Mouse (Mus musculus) hindbrain, embryonic 12.5 days (tissue): ENCODE results near the gene Dbh. TPM values are rescaled to one million over a fixed set of nuclear protein-coding genes. Genes with fewer than 3 reads are reported as not detected.

Experiments
- ATAC-seq: fragments of 200-750 bp; cut with Nextera tagmentation; 2 replicates; pipeline ENCODE4 v1.8.0; 2017; ENCODE audit warnings: moderate TSS enrichment; ENCODE audit not compliant: low FRiP score
- H3K27ac ChIP-seq: fragments of 300-500 bp; sonication (generic); 2 replicates; pipeline ENCODE4 v1.5.1; 2016; ENCODE audit warnings: mild to moderate bottlenecking
- H3K27me3 ChIP-seq: fragments of 300-500 bp; sonication (generic); 2 replicates; pipeline ENCODE4 v1.6.1; 2016; ENCODE audit warnings: mild to moderate bottlenecking
- H3K36me3 ChIP-seq: fragments of 300-500 bp; sonication (generic); 2 replicates; pipeline ENCODE4 v1.6.1; 2016; ENCODE audit warnings: mild to moderate bottlenecking
- H3K4me1 ChIP-seq: fragments of 300-500 bp; sonication (generic); 2 replicates; pipeline ENCODE4 v1.6.1; 2016
- H3K4me2 ChIP-seq: fragments of 300-500 bp; sonication (generic); replicated peaks from 2 replicates; pipeline ENCODE4 v1.6.1; 2016; ENCODE audit warnings: mild to moderate bottlenecking
- H3K4me3 ChIP-seq: fragments of 300-500 bp; sonication (generic); 2 replicates; pipeline ENCODE4 v1.5.1; 2016; ENCODE audit warnings: mild to moderate bottlenecking
- H3K9ac ChIP-seq: fragments of 300-500 bp; sonication (generic); 2 replicates; pipeline ENCODE4 v1.6.1; 2016; ENCODE audit warnings: mild to moderate bottlenecking, moderate library complexity
- H3K9me3 ChIP-seq: fragments of 300-500 bp; sonication (generic); replicated peaks from 2 replicates; pipeline ENCODE4 v1.6.1; 2016; ENCODE audit warnings: mild to moderate bottlenecking
- WGBS: fragments of 180-500 bp; shearing (Covaris S2); methylation state at CpG from one replicate; pipeline ENCODE4 v1.1.7; 2016; 5-methylcytosine and 5-hydroxymethylcytosine counted together
- polyA plus RNA-seq: library from polyadenylated mRNA; unstranded; fragments of >200 nt; fragmentation: Nextera tagmentation; extraction: Ambion mirVana; gene quantifications from 2 replicates; pipeline ENCODE4 v1.2.1, GENCODE M21; 2016

Gene Dbh
- polyA plus RNA-seq, 1 experiment from 2014 or later = 1.7 TPM

DNA sequence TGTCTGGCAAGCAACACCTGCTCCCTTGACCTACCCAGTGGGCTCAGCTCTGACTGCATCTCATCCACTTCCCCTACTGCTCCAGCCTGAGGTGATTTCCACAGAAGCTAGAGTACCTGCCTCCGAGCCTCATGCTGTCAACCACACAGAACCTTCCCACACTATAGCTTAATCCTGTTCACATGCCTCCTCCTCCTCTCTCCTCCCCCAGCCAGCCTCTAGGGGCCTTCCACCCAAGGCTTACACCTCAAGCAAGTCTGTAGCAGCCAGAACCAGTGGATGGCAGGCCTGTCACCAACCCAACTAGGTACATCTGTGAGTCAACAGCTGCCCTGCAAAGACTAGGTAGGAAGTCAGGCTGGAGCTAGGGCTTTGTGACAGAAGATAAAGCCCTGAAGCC lies 28.2 kb upstream of the Dbh start:
- ATAC-seq = no peak
- Histone ChIP-seq H3K9ac (no peak overlapping the region), H3K4me3 (no peak overlapping the region), H3K4me2 (no peak overlapping the region), H3K36me3 (no peaks in the 10 kb centered on the region), H3K27ac (no peak overlapping the region), H3K27me3 (peaks cover 29% of the 10 kb centered on the region), H3K4me1 (peaks cover under 1% of the 10 kb centered on the region), H3K9me3 (no peaks in the 10 kb centered on the region)
- 75% methylated on average over 1 of the region's 1 CpGs for WGBS

DNA sequence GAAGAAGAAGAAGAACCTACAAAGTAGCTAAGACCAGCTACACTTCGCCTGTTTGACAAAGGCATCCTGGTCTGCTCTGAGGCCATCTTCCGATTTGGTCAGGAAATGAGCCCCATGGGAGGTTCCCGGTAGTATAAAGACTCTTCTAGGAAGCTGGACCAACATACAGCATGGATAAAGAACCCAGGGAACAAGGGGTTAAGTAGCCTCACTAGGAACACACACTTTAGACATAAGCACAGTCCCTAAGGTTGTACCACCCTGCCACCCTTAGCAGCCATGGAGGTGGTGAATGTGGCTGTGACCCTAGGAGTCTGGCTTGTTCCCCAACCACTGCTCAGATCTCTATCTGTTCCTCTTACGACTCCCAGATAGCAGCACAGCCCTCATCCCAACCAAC lies 26.7 kb upstream of the Dbh start:
- WGBS = 70% methylated on average over 4 of the region's 4 CpGs

DNA sequence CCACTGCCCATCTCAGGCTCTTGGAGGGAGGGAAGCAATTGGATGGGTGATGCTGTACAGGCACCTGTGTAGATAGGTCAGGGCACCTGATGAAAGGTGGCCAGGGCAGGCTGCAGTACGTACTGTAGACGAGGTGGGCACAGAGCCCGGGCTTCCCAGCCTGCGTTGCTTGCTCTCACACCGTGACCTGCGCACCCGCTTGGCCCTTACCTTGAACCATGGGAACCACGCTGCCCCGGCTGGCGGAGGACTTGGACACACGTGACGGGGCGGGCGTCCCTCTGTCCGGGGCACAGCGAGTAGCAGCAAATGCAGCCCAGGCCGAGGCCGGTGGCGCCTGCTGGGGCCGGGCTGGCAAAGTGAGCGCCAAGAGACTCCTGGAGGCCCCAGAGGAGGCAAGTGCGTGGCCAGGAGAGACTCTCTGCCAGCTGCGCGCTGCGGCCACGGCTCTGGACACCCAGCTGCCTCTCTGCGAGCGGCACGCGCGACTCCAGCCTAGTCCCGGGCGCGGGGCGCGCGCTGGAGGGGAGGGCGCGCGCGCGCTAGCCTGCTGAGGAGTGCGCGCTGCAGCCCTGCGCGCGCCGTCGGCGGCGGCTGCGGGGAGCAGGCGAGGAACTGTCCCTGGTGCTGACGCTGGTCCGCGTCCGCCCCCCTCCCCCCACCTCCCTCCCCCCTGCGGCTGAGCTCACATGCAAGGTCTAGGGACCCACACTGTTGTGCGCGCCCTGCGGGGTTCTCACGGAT lies 22.9 kb upstream of the Dbh start, which contains the start of gene Fam163b:
Gene Fam163b, minus strand, starts transcription at position 542 of the 744 bp plus-strand sequence.
- peaks cover 6% of the 10 kb centered on the region for H3K4me1 ChIP-seq
- peak within 1 kb of the TSS; percentile 53 for H3K9ac ChIP-seq
- peak; percentile 68 for ATAC-seq
- H3K36me3 ChIP-seq = no peaks in the 10 kb centered on the region
- WGBS = under 1% methylated on average over 52 of the region's 62 CpGs
- peak within 1 kb of the TSS; percentile 80 for H3K4me2 ChIP-seq
- H3K27ac ChIP-seq = no peak within 1 kb of the TSS
- peaks cover 42% of the 10 kb centered on the region for H3K27me3 ChIP-seq
- H3K9me3 ChIP-seq = no peaks in the 10 kb centered on the region
- H3K4me3 ChIP-seq = peak within 1 kb of the TSS; percentile 42

More for the DNA sequence above, 26.7 kb upstream of the Dbh start:
- ATAC-seq = no peak
- no peaks in the 10 kb centered on the region for H3K9me3 ChIP-seq
- H3K4me1 ChIP-seq = peaks cover 6% of the 10 kb centered on the region
- no peak overlapping the region for H3K4me2 ChIP-seq
- peaks cover 45% of the 10 kb centered on the region for H3K27me3 ChIP-seq
- no peak overlapping the region for H3K4me3 ChIP-seq
- H3K9ac ChIP-seq = no peak overlapping the region
- H3K36me3 ChIP-seq = no peaks in the 10 kb centered on the region
- H3K27ac ChIP-seq = no peak overlapping the region

DNA sequence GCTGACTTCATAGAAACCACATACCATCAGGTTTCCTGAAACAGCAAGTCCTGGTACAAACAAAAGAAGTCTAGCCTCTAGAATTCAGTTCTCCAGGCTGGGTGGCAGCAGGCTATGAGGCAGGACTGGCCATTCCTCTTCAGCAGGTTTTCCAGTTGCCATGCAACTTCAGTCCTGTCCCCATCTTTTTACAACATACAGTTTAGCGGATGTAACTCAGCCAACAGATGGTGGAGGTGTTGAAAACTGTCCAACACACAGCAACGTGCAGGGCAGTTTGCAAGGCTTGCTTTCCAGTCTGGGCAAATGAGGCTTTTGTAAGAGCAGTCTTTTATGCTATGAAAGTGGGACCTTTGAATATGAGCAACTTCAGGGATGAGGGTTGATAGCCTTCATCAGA lies 20.1 kb upstream of the Dbh start:
- Histone ChIP-seq H3K27ac (no peak overlapping the region), H3K9ac (no peak overlapping the region), H3K4me2 (no peak overlapping the region), H3K27me3 (peaks cover 35% of the 10 kb centered on the region), H3K4me1 (peaks cover 19% of the 10 kb centered on the region), H3K9me3 (no peaks in the 10 kb centered on the region), H3K36me3 (no peaks in the 10 kb centered on the region), H3K4me3 (no peak overlapping the region)
- no peak for ATAC-seq
- 79% methylated on average over 2 of the region's 2 CpGs for WGBS

DNA sequence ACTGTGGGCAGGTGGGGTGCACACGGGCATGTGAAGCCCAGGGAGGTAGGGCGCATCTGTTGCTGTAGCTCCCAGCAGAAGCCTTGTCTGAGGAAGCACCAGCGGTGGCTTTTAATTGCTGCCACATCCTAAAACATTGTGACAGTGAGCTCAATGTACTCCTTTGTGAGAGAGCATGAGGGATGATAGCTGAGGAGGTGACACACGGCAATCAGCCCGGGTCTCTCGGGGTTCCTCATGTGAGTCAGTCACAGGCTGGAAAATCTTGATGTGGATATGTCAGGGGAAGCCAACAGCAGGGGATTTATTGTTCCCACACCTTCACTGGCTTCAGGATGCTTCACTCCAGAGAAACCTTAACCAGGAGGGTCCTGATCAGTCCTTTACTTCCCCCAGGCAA lies 18.2 kb upstream of the Dbh start:
- Histone ChIP-seq H3K9ac (no peak overlapping the region), H3K4me1 (peaks cover 18% of the 10 kb centered on the region), H3K4me2 (no peak overlapping the region), H3K27me3 (peaks cover 16% of the 10 kb centered on the region), H3K4me3 (no peak overlapping the region), H3K36me3 (no peaks in the 10 kb centered on the region), H3K27ac (no peak overlapping the region), H3K9me3 (no peaks in the 10 kb centered on the region)
- WGBS = 85% methylated on average over 6 of the region's 6 CpGs
- no peak for ATAC-seq

DNA sequence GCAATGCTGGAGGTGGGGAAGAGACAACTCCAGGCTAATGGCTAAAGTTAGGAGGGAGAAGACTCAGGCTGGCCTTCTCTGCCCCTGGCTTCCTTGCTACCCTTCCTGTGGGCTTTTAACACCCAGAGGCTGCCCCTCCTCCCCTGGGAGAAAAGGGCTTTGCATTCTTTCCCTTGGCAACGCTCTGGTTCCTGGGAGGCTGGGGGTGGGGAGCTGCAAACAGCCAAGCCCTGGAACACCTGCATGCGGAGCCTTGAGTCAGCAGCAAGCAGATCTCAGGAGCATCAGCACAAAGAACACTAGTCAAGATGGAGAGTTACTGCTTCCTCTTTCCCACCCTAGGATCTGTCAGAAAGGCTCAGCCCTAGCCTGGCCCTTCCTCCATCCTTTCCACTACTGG lies 15.6 kb upstream of the Dbh start:
- H3K9me3 ChIP-seq = no peaks in the 10 kb centered on the region
- H3K4me1 ChIP-seq = peaks cover 17% of the 10 kb centered on the region
- H3K4me2 ChIP-seq = no peak overlapping the region
- H3K27me3 ChIP-seq = no peaks in the 10 kb centered on the region; the same call in 1 of the 2 replicates
- 10% methylated on average over 2 of the region's 2 CpGs for WGBS
- no peak for ATAC-seq
- no peak overlapping the region for H3K27ac ChIP-seq
- no peak overlapping the region for H3K9ac ChIP-seq
- H3K4me3 ChIP-seq = no peak overlapping the region
- H3K36me3 ChIP-seq = no peaks in the 10 kb centered on the region

DNA sequence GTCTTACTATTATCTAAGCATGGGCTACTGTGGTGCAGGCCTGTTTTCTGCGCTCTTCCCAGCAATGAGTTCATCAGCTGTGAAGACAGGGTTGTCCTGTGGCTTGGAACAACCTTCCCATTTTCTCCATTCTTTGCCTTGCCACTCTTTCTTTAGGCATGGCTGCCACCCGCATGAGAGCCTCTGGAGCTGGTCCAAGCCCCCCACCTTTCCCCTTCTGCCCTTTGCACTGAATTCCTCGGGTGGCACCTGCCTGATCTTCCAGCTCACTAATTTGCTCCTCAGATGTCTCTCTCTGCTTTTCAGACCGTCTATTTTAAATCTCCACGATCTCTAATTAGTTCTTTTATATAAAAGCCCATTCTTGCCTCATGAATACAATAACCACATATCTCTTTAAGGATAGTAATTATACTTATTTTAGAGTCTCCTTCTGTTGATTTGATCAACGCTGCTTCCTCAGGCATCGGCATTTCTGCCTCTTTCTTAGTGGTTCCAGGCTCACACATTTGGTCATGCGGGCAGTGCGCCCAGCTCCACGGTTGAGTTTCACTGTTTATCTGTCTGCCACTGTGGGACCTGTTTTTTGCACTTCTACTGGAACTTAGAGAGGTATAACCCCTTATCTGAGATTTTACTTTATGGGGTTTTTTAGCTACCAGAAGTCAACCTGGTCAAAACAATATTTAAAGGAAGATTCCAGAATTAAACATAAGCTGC lies 10.4 kb upstream of the Dbh start:
- Histone ChIP-seq H3K4me1 (peaks cover 9% of the 10 kb centered on the region), H3K36me3 (no peaks in the 10 kb centered on the region), H3K4me2 (no peak overlapping the region), H3K27ac (no peak overlapping the region), H3K9me3 (no peaks in the 10 kb centered on the region), H3K27me3 (no peaks in the 10 kb centered on the region), H3K4me3 (no peak overlapping the region), H3K9ac (no peak overlapping the region)
- ATAC-seq = no peak
- WGBS = 82% methylated on average over 10 of the region's 10 CpGs

DNA sequence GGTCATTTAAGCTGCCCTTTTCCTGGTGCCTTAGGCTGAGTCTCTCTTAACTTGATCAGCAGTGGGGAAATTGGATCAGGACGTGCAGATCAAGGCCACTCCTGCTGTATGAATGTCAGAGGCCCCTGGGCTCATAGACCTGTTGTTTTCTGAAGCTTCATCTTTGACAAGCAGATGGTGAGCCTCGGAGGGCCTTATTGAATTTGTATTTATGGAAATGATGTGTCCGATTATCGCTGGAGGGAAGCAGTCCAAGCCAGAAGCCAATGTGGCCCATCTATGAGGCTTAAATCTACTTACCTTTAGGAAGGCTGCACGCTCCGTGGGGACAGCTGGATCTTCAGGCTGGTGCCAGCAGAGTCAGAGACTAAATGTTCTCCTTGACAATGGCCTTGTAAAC lies 8.4 kb upstream of the Dbh start:
- Histone ChIP-seq H3K9ac (no peak overlapping the region), H3K36me3 (no peaks in the 10 kb centered on the region), H3K27me3 (no peaks in the 10 kb centered on the region), H3K4me3 (no peak overlapping the region), H3K27ac (no peak overlapping the region), H3K4me2 (no peak overlapping the region), H3K4me1 (peaks cover 8% of the 10 kb centered on the region), H3K9me3 (no peaks in the 10 kb centered on the region)
- 63% methylated on average over 6 of the region's 6 CpGs for WGBS
- ATAC-seq = no peak

DNA sequence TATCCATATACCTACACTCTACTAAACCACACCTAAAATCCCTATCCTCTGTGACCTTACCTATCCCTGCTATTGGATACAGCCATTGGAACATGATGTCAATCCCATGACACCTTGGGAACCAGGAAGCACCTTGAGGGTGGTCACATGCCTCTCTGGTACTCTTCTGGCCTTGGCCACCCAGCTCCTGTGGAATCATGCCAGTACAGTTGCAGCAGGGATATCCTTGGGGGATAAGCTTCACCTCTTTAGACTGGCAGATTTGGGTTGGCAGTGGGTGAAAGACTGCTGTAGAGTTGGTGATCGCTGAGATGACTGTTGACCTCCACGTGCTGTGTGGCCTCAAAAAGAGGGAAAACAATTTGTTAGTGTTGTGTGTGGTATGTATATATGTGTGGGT lies 3.5 kb upstream of the Dbh start:
- no peak overlapping the region for H3K4me3 ChIP-seq
- H3K36me3 ChIP-seq = no peaks in the 10 kb centered on the region
- H3K4me1 ChIP-seq = peaks cover 12% of the 10 kb centered on the region
- no peak overlapping the region for H3K27ac ChIP-seq
- peaks cover 6% of the 10 kb centered on the region for H3K27me3 ChIP-seq
- no peak overlapping the region for H3K9ac ChIP-seq
- WGBS = 92% methylated on average over 2 of the region's 2 CpGs
- H3K9me3 ChIP-seq = no peaks in the 10 kb centered on the region
- H3K4me2 ChIP-seq = no peak overlapping the region
- no peak for ATAC-seq

DNA sequence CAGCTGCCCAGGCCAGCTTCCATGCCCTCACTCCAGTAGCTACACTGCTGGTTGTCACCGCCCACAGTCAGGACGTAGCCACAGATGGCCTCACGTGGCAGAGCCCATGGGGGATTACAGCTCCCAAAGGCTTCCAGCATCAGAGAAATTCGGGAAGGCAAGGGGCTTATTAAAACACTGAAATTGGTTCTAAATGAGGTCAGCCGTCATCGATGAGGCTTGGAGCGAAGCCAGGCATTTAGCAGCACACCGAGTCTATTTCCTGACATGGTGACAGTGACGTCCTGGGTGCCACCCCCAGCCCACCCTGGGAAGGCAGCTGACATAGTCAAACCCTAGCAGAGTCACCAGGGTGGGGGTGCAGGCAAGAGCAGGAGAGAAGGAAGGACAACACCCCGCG lies 2.4 kb upstream of the Dbh start:
- peaks cover 13% of the 10 kb centered on the region for H3K4me1 ChIP-seq
- H3K27ac ChIP-seq = no peak overlapping the region
- H3K9ac ChIP-seq = no peak overlapping the region
- no peaks in the 10 kb centered on the region for H3K36me3 ChIP-seq
- no peak for ATAC-seq
- H3K4me2 ChIP-seq = no peak overlapping the region
- H3K9me3 ChIP-seq = no peaks in the 10 kb centered on the region
- H3K4me3 ChIP-seq = no peak overlapping the region
- WGBS = 59% methylated on average over 11 of the region's 11 CpGs
- H3K27me3 ChIP-seq = peaks cover 6% of the 10 kb centered on the region

DNA sequence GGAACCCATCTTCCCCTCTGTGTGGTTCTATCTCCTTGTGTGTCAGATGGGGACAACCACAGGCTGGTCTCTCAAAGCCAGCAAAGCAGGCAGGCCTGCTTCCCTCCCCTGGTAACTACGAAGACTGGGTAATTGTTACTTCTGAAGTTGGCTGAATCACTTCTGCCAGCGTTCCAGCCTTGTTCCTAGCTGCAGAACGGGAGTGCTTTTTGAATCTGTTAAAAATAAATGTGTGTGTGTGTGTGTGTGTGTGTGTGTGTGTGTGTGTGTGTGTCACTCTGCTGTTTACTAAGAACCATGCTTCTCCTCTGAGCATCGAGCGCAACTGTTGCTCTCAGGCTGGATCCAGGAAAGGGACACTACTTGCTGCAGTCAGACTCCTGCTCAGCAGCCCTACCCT lies 1.2 kb upstream of the Dbh start:
- no peaks in the 10 kb centered on the region for H3K36me3 ChIP-seq
- WGBS = 80% methylated on average over 5 of the region's 5 CpGs
- H3K4me1 ChIP-seq = peaks cover 13% of the 10 kb centered on the region
- no peak overlapping the region for H3K4me3 ChIP-seq
- ATAC-seq = no peak
- peaks cover 6% of the 10 kb centered on the region for H3K27me3 ChIP-seq
- H3K9me3 ChIP-seq = no peaks in the 10 kb centered on the region
- no peak overlapping the region for H3K4me2 ChIP-seq
- no peak overlapping the region for H3K9ac ChIP-seq
- no peak overlapping the region for H3K27ac ChIP-seq

DNA sequence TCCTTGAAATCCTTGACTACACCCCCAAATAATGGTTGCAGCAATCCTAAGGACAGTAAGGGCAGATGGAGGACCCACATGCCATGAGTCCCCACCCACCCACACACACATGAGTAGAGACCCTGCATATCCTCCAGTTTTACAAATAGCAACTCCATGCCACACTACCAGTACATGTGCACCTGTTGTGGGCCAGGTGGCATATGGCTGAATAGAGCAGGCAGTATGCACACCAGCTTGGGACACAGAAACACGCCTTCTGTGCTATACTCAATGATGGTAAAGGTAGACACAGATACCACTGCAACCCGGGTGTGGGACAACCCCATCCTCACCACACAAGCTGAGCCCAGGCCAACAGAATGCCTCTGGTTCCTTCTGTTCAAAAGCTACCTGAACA lies 1.0 kb downstream of the Dbh start:
- Histone ChIP-seq H3K4me2 (no peak overlapping the region), H3K9me3 (no peaks in the 10 kb centered on the region), H3K4me1 (peaks cover 13% of the 10 kb centered on the region), H3K27ac (no peak overlapping the region), H3K36me3 (no peaks in the 10 kb centered on the region), H3K27me3 (peaks cover 6% of the 10 kb centered on the region), H3K4me3 (no peak overlapping the region), H3K9ac (no peak overlapping the region)
- ATAC-seq = no peak
- 85% methylated on average over 2 of the region's 2 CpGs for WGBS

DNA sequence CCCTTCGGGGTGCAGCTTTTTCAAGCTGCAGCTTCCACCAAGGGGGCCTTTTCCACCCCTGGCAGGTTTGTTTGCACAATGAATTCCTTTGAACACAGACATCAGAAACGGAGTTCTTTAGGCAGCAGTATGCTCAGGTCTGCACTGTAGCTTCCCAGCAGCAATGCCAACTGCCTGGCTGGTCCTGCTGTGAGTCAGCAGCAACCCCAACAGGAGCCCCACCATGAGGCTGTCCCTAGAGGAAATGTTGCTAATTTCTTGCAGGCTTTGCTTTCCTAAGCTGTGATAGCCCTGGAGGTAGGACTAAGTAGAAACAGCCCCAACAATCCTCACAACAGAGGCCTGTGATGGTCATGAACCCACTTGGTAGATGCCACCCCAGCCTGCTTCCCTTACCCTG lies 2.0 kb downstream of the Dbh start:
- no peak for ATAC-seq
- Histone ChIP-seq H3K4me2 (no peak overlapping the region), H3K9ac (no peak overlapping the region), H3K9me3 (no peaks in the 10 kb centered on the region), H3K27ac (no peak overlapping the region), H3K27me3 (peaks cover 6% of the 10 kb centered on the region), H3K4me3 (no peak overlapping the region), H3K36me3 (no peaks in the 10 kb centered on the region), H3K4me1 (peaks cover 13% of the 10 kb centered on the region)
- 15% methylated on average over 2 of the region's 2 CpGs for WGBS
